Mouse (Mus musculus) spleen, adult 2 months (tissue): ENCODE measurements at regions not wholly inside any gene's neighbourhood (a gene's known extent, or its start where the extent isn't known, plus 50 kb on each side); places are given as distances from the start of the nearest gene placed in this dataset.

Source experiments
- DNase-seq, 2 experiments: peaks; one replicate each; pipeline versions ENCODE4 v3.0.0 to v3.0.0-alpha.2; 2012 to 2021; ENCODE audit warnings: low spot score in 2 of 2, low read depth in 1 of 2
- H3K27ac ChIP-seq: fragments of 200-500 bp; 2 replicates; pipeline ENCODE4 v1.5.1; 2012; ENCODE audit warnings: low read length, inconsistent platforms; ENCODE audit not compliant: insufficient read depth
- H3K27me3 ChIP-seq: fragments of 200-500 bp; 2 replicates; pipeline ENCODE4 v1.6.1; 2012; ENCODE audit warnings: mild to moderate bottlenecking, moderate library complexity, low read length, inconsistent platforms; ENCODE audit not compliant: control insufficient read depth, insufficient read depth
- H3K36me3 ChIP-seq: fragments of 200-500 bp; 2 replicates; pipeline ENCODE4 v1.6.1; 2012; ENCODE audit warnings: mild to moderate bottlenecking, low read length, inconsistent platforms; ENCODE audit not compliant: control insufficient read depth, insufficient read depth
- H3K4me1 ChIP-seq: fragments of 200-500 bp; 2 replicates; pipeline ENCODE4 v1.6.1; 2011; ENCODE audit warnings: inconsistent platforms; ENCODE audit not compliant: control insufficient read depth, insufficient read depth, insufficient read length
- H3K4me3 ChIP-seq: fragments of 200-500 bp; 2 replicates; pipeline ENCODE4 v1.5.1; 2011; ENCODE audit warnings: mild to moderate bottlenecking, inconsistent platforms; ENCODE audit not compliant: insufficient read depth, insufficient read length; ENCODE audit errors: extremely low read depth
- CTCF ChIP-seq: fragments of 200-500 bp; IDR thresholded peaks from 2 replicates; pipeline ENCODE4 v1.5.1; 2011; ENCODE audit warnings: mild to moderate bottlenecking, inconsistent platforms; ENCODE audit not compliant: insufficient read depth, insufficient read length, insufficient replicate concordance; ENCODE audit errors: extremely low read depth
- POLR2A ChIP-seq: fragments of 200-500 bp; IDR thresholded peaks from 2 replicates; pipeline ENCODE4 v1.6.1; 2011; ENCODE audit warnings: low read depth, low read length, inconsistent platforms
- WGBS: fragments of 180-500 bp; shearing (Covaris S2); methylation state at CpG from one replicate; pipeline ENCODE4 v1.1.7; 2018; 5-methylcytosine and 5-hydroxymethylcytosine counted together

DNA sequence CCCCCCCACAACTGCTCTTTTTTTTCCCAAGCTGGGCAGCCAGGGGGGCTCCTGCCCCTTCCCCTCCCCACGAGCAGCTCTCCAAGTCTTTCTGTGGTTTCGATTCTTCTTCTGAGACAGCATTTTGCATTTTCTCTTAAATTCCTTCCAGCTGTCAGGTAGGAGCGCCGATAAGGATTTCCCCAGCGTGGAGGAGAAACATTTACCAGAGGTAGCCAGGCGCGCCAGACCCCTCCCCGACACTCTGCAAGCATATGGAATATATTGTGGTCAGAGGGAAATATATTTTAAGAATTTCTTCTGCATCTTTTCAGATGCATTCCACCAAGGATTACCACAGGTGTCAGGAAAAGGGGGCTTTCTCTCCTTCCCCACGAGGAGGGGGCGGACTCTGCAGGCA lies 111.9 kb downstream of the Tbx5 start:
- Histone ChIP-seq H3K27ac (no peak overlapping the region), H3K36me3 (no peaks in the 10 kb centered on the region), H3K27me3 (no peaks in the 10 kb centered on the region), H3K4me1 (no peaks in the 10 kb centered on the region), H3K4me3 (no peak overlapping the region)
- no peak for DNase-seq
- 73% methylated on average over 10 of the region's 10 CpGs for WGBS
- no peak for TF ChIP-seq POLR2A
- TF ChIP-seq CTCF = no peak

DNA sequence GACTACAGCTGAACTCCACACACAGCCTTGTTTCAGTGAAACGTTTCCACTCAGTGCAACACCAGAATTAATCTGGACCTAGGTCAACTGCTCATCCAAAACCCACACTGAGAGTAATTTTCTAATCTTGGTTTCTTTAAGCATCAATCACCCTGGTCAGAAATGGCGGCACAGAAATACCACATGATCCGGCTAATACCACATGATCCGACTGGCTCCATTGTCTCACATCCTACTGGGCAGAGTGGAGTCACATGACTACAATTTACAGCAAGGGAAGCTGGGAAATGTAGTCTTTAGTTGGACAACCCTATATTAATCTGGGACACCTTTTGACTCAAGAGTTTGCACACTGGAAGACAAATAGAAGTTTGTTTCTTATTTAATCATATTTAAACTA lies 115.9 kb downstream of the Tbx5 start:
- 81% methylated on average over 4 of the region's 4 CpGs for whole genome bisulfite sequencing
- Histone ChIP-seq H3K27ac (no peak overlapping the region), H3K4me3 (no peak overlapping the region), H3K36me3 (no peaks in the 10 kb centered on the region), H3K27me3 (no peaks in the 10 kb centered on the region), H3K4me1 (no peaks in the 10 kb centered on the region)
- no peak for DNase-seq
- TF ChIP-seq CTCF (no peak), POLR2A (no peak)

DNA sequence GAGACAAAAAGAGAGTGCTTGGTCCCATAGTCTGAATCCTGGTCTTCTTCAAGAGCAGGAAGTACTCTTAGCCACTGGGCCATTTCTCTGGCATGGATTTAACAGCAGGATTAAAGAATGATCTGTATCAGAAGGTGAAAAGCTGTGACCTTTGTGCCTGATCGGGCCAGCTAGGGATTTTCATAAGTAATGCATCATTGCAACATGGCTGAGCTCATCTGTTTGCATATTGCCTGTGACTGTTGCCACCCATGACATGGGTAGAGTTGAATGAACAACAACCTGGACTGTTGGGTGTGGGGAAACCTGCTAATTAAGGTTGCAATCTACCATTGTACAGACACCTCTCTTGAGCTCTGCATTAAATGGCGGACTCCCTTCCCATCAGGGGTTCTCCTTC lies 119.6 kb downstream of the Tbx5 start:
- Histone ChIP-seq H3K4me1 (no peaks in the 10 kb centered on the region), H3K36me3 (no peaks in the 10 kb centered on the region), H3K27me3 (no peaks in the 10 kb centered on the region), H3K27ac (no peak overlapping the region), H3K4me3 (no peak overlapping the region)
- TF ChIP-seq CTCF (no peak), POLR2A (no peak)
- 81% methylated on average over 2 of the region's 2 CpGs for WGBS
- DNase-seq = no peak

GRCm38 (mm10) chr5:119953189-119953588 lies 120.7 kb downstream of the Tbx5 start:
- H3K27ac ChIP-seq = no peak overlapping the region
- WGBS = 82% methylated on average over 5 of the region's 5 CpGs
- H3K27me3 ChIP-seq = no peaks in the 10 kb centered on the region
- no peak overlapping the region for H3K4me3 ChIP-seq
- TF ChIP-seq POLR2A (no peak), CTCF (no peak)
- no peaks in the 10 kb centered on the region for H3K36me3 ChIP-seq
- H3K4me1 ChIP-seq = no peaks in the 10 kb centered on the region
- DNase-seq = no peak

DNA sequence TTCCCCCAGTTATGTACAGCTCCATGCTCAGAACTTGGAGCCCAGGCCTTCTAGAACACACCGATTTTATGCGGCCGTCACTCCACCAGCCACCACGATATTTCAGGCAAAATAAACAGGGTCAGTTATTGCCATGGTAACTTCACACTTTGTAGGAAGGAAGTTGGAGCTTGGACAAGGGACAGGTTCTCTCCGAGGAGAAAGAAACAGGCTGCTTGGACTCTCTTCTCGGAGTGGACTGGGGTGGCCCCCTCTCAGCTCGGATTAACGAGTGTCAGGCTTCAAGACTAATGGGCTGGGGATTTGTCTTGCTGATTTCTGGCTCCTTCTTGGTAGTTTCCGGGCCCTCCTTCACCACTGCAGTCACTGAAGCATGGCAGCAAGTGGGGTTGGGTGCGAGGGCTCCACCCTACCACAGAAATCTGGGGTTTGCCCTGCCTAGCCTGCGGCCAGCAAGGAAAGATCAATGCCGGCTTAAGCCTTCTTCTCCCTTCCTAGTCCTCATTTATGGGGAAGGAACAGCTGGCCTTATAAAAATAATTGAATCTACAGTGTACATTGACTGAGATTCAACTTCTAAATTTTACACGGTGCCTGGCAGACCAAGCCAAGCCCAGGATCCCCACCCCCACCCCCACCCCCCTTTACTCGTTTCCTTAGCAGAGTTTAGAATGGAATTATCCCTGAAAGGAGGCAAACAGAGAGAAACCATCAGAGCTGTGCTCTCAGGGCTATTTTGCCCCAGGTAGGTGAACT lies 121.5 kb downstream of the Tbx5 start:
- no peak for DNase-seq
- 80% methylated on average over 14 of the region's 14 CpGs for WGBS
- Histone ChIP-seq H3K36me3 (no peaks in the 10 kb centered on the region), H3K27ac (no peak overlapping the region), H3K4me3 (no peak overlapping the region), H3K27me3 (no peaks in the 10 kb centered on the region), H3K4me1 (no peaks in the 10 kb centered on the region)
- no peak for TF ChIP-seq POLR2A

GRCm38 (mm10) chr5:119958942-119959341 lies 126.5 kb downstream of the Tbx5 start:
- H3K36me3 ChIP-seq = no peaks in the 10 kb centered on the region
- no peaks in the 10 kb centered on the region for H3K27me3 ChIP-seq
- no peak overlapping the region for H3K4me3 ChIP-seq
- 34% methylated on average over 14 of the region's 14 CpGs for WGBS
- no peak for DNase-seq
- H3K27ac ChIP-seq = no peak overlapping the region
- H3K4me1 ChIP-seq = no peaks in the 10 kb centered on the region
- TF ChIP-seq CTCF (no peak), POLR2A (no peak)

DNA sequence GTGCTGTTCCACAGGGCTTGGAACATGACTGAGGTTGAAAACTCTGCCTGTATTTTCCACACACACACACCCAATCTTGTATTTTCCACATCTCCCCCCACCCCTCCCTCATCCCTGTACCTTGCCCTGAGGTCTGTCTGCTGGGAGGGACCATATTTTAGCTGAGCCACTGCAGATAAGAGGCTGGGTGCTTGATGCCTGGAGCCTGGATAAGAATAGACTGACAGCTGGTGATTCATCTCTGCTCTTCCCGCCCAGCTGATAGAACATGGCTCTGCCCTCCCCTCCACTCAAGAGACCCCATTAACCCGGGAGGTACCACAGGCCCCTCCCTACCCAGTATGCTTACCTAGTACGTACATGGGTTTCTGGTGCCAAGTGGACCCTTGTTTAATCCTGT lies 132.3 kb downstream of the Tbx5 start:
- H3K4me3 ChIP-seq = no peak overlapping the region
- no peaks in the 10 kb centered on the region for H3K36me3 ChIP-seq
- TF ChIP-seq CTCF (no peak), POLR2A (no peak)
- WGBS = 65% methylated on average over 3 of the region's 3 CpGs
- no peaks in the 10 kb centered on the region for H3K4me1 ChIP-seq
- no peak overlapping the region for H3K27ac ChIP-seq
- DNase-seq = no peak
- H3K27me3 ChIP-seq = no peaks in the 10 kb centered on the region

- H3K4me1 ChIP-seq = no peaks in the 10 kb centered on the region
- H3K27me3 ChIP-seq = no peaks in the 10 kb centered on the region
- no peak for TF ChIP-seq POLR2A
- WGBS = 89% methylated on average over 16 of the region's 16 CpGs
- no peaks in the 10 kb centered on the region for H3K36me3 ChIP-seq
- no peak overlapping the region for H3K4me3 ChIP-seq
- DNase-seq = no peak
- no peak overlapping the region for H3K27ac ChIP-seq
Observed at GRCm38 (mm10) chr5:119971286-119971685, 138.8 kb downstream of the Tbx5 start.
